Mouse (Mus musculus): ENCODE results near the gene Susd3. TPM values are rescaled to one million over a fixed set of nuclear protein-coding genes. Genes with fewer than 3 reads are reported as not detected.

The Susd3 gene
- polyA plus RNA-seq, 1 experiment from 2014 or later = 0.94 TPM

GRCm38 (mm10) chr13:49260036-49260722, 11.7 kb upstream of the Susd3 start:
- no peak overlapping the region for H3K27ac ChIP-seq
- H3K4me2 ChIP-seq (replicated peaks) = no peak overlapping the region
- no peak overlapping the region for H3K9ac ChIP-seq (replicated peaks)
- H3K4me3 ChIP-seq (replicated peaks) = no peak overlapping the region
- H3K4me1 ChIP-seq (replicated peaks) = no peaks in the 10 kb centered on the region
- 84% methylated on average over 15 of the region's 15 CpGs for WGBS
- ATAC-seq = no peak
- H3K27me3 ChIP-seq = no peaks in the 10 kb centered on the region
- no peaks in the 10 kb centered on the region for H3K36me3 ChIP-seq
- no peaks in the 10 kb centered on the region for H3K9me3 ChIP-seq

GRCm38 (mm10) chr13:49257819-49258313, 9.4 kb upstream of the Susd3 start:
- H3K9me3 ChIP-seq = no peaks in the 10 kb centered on the region
- H3K27ac ChIP-seq = no peak overlapping the region
- H3K4me3 ChIP-seq (replicated peaks) = no peak overlapping the region
- H3K9ac ChIP-seq (replicated peaks) = no peak overlapping the region
- 87% methylated on average over 3 of the region's 3 CpGs for WGBS
- H3K27me3 ChIP-seq = no peaks in the 10 kb centered on the region
- H3K4me1 ChIP-seq (replicated peaks) = no peaks in the 10 kb centered on the region
- no peak overlapping the region for H3K4me2 ChIP-seq (replicated peaks)
- no peaks in the 10 kb centered on the region for H3K36me3 ChIP-seq
- no peak for ATAC-seq

- 91% methylated on average over 13 of the region's 13 CpGs for WGBS
- no peak overlapping the region for H3K4me3 ChIP-seq (replicated peaks)
- no peaks in the 10 kb centered on the region for H3K9me3 ChIP-seq
- H3K27ac ChIP-seq = no peak overlapping the region
- no peak overlapping the region for H3K4me2 ChIP-seq (replicated peaks)
- no peak for ATAC-seq
- H3K4me1 ChIP-seq (replicated peaks) = peaks cover 5% of the 10 kb centered on the region
- no peaks in the 10 kb centered on the region for H3K36me3 ChIP-seq
- peaks cover 17% of the 10 kb centered on the region for H3K27me3 ChIP-seq
- no peak overlapping the region for H3K9ac ChIP-seq (replicated peaks)
Measured at GRCm38 (mm10) chr13:49252746-49253145, 4.2 kb upstream of the Susd3 start.

- Histone ChIP-seq H3K27ac (no peak overlapping the region), H3K9me3 (no peaks in the 10 kb centered on the region), H3K4me3 (replicated peaks) (no peak overlapping the region), H3K4me2 (replicated peaks) (no peak overlapping the region), H3K9ac (replicated peaks) (no peak overlapping the region), H3K36me3 (no peaks in the 10 kb centered on the region), H3K4me1 (replicated peaks) (peaks cover 8% of the 10 kb centered on the region), H3K27me3 (peaks cover 24% of the 10 kb centered on the region)
- no peak for ATAC-seq
- 83% methylated on average over 2 of the region's 2 CpGs for WGBS
Measured at GRCm38 (mm10) chr13:49252113-49252512, 3.6 kb upstream of the Susd3 start.

GRCm38 (mm10) chr13:49250716-49251517, 2.4 kb upstream of the Susd3 start:
- no peak for ATAC-seq
- Histone ChIP-seq H3K9ac (replicated peaks) (no peak overlapping the region), H3K9me3 (no peaks in the 10 kb centered on the region), H3K4me3 (replicated peaks) (no peak overlapping the region), H3K27ac (no peak overlapping the region), H3K4me1 (replicated peaks) (peaks cover 8% of the 10 kb centered on the region), H3K4me2 (replicated peaks) (no peak overlapping the region), H3K36me3 (no peaks in the 10 kb centered on the region), H3K27me3 (peaks cover 36% of the 10 kb centered on the region)
- WGBS = 26% methylated on average over 4 of the region's 4 CpGs

- no peak for ATAC-seq
- WGBS = 54% methylated on average over 2 of the region's 2 CpGs
- Histone ChIP-seq H3K9me3 (no peaks in the 10 kb centered on the region), H3K4me1 (replicated peaks) (peaks cover 8% of the 10 kb centered on the region), H3K4me3 (replicated peaks) (no peak overlapping the region), H3K27ac (no peak overlapping the region), H3K4me2 (replicated peaks) (no peak overlapping the region), H3K9ac (replicated peaks) (no peak overlapping the region), H3K27me3 (peaks cover 39% of the 10 kb centered on the region), H3K36me3 (no peaks in the 10 kb centered on the region)
Measured at GRCm38 (mm10) chr13:49249634-49250033, 1.1 kb upstream of the Susd3 start.

- H3K4me3 ChIP-seq (replicated peaks) = no peak overlapping the region
- no peaks in the 10 kb centered on the region for H3K36me3 ChIP-seq
- H3K4me1 ChIP-seq (replicated peaks) = peaks cover 8% of the 10 kb centered on the region
- peaks cover 39% of the 10 kb centered on the region for H3K27me3 ChIP-seq
- no peak for ATAC-seq
- H3K9ac ChIP-seq (replicated peaks) = no peak overlapping the region
- 66% methylated on average over 3 of the region's 3 CpGs for WGBS
- no peaks in the 10 kb centered on the region for H3K9me3 ChIP-seq
- H3K4me2 ChIP-seq (replicated peaks) = no peak overlapping the region
- H3K27ac ChIP-seq = no peak overlapping the region
Measured at GRCm38 (mm10) chr13:49248923-49249322, 417 bp upstream of the Susd3 start.

GRCm38 (mm10) chr13:49247740-49248466, 603 bp downstream of the Susd3 start:
- Histone ChIP-seq H3K9ac (replicated peaks) (0 out of 2 replicates have a peak overlapping the region, but pooled peaks have one; percentile 20), H3K36me3 (no peaks in the 10 kb centered on the region), H3K4me1 (replicated peaks) (peaks cover 8% of the 10 kb centered on the region), H3K27me3 (peaks cover 39% of the 10 kb centered on the region), H3K27ac (no peak overlapping the region), H3K4me3 (replicated peaks) (peak overlapping the region; percentile 35), H3K4me2 (replicated peaks) (peak overlapping the region; percentile 55), H3K9me3 (no peaks in the 10 kb centered on the region)
- WGBS = 2% methylated on average over 58 of the region's 58 CpGs
- peak; percentile 53; the same call in 1 of the 2 replicates for ATAC-seq

GRCm38 (mm10) chr13:49247232-49247739, 1.2 kb downstream of the Susd3 start:
- Histone ChIP-seq H3K36me3 (no peaks in the 10 kb centered on the region), H3K9me3 (no peaks in the 10 kb centered on the region), H3K27me3 (peaks cover 39% of the 10 kb centered on the region), H3K27ac (no peak overlapping the region), H3K4me1 (replicated peaks) (peaks cover 8% of the 10 kb centered on the region), H3K4me3 (replicated peaks) (peak overlapping the region; percentile 35), H3K4me2 (replicated peaks) (peak overlapping the region; percentile 55), H3K9ac (replicated peaks) (no peak overlapping the region)
- ATAC-seq = no peak
- WGBS = 34% methylated on average over 12 of the region's 12 CpGs

- 70% methylated on average over 2 of the region's 2 CpGs for WGBS
- Histone ChIP-seq H3K36me3 (no peaks in the 10 kb centered on the region), H3K27ac (no peak overlapping the region), H3K27me3 (peaks cover 39% of the 10 kb centered on the region), H3K4me3 (replicated peaks) (no peak overlapping the region), H3K9ac (replicated peaks) (no peak overlapping the region), H3K9me3 (no peaks in the 10 kb centered on the region), H3K4me2 (replicated peaks) (no peak overlapping the region), H3K4me1 (replicated peaks) (peaks cover 8% of the 10 kb centered on the region)
- no peak for ATAC-seq
Measured at GRCm38 (mm10) chr13:49246626-49247025, 1.9 kb downstream of the Susd3 start.

GRCm38 (mm10) chr13:49246011-49246410, 2.5 kb downstream of the Susd3 start:
- Histone ChIP-seq H3K27ac (no peak overlapping the region), H3K36me3 (no peaks in the 10 kb centered on the region), H3K4me1 (replicated peaks) (peaks cover 8% of the 10 kb centered on the region), H3K4me3 (replicated peaks) (no peak overlapping the region), H3K9me3 (no peaks in the 10 kb centered on the region), H3K27me3 (peaks cover 39% of the 10 kb centered on the region), H3K9ac (replicated peaks) (no peak overlapping the region), H3K4me2 (replicated peaks) (no peak overlapping the region)
- ATAC-seq = no peak
- WGBS = 84% methylated on average over 3 of the region's 3 CpGs

- no peak overlapping the region for H3K27ac ChIP-seq
- ATAC-seq = no peak
Measured at GRCm38 (mm10) chr13:49245251-49245650, 3.3 kb downstream of the Susd3 start.

More at GRCm38 (mm10) chr13:49245251-49245650, 3.3 kb downstream of the Susd3 start:
- Histone ChIP-seq H3K4me3 (replicated peaks) (no peak overlapping the region), H3K4me2 (replicated peaks) (no peak overlapping the region), H3K4me1 (replicated peaks) (peaks cover 8% of the 10 kb centered on the region), H3K9ac (replicated peaks) (no peak overlapping the region), H3K36me3 (no peaks in the 10 kb centered on the region), H3K9me3 (no peaks in the 10 kb centered on the region), H3K27me3 (peaks cover 39% of the 10 kb centered on the region)
- 54% methylated on average over 4 of the region's 4 CpGs for WGBS

Data from midbrain, embryonic 13.5 days (tissue).